Mouse (Mus musculus): Measurements from ENCODE around the gene Rora. TPM values are rescaled to one million over a fixed set of nuclear protein-coding genes. Genes with fewer than 3 reads are reported as not detected.

Rora gene
- polyA plus RNA-seq, 1 experiment from 2014 or later, result 12.3 TPM

GRCm38 (mm10) chr9:68782604-68783003 lies 129.0 kb downstream of the Rora start:
- Histone ChIP-seq H3K9me3 (ENCODE audit: control insufficient read depth, low read length) (no peaks in the 10 kb centered on the region), H3K36me3 (ENCODE audit: control insufficient read depth, insufficient read depth, low read length) (no peaks in the 10 kb centered on the region), H3K9ac (ENCODE audit: low read depth, low read length) (no peak overlapping the region), H3K4me1 (ENCODE audit: control insufficient read depth, insufficient read depth, low read length) (peaks cover 5% of the 10 kb centered on the region; the same call in 1 of the 2 replicates), H3K27me3 (replicated peaks; ENCODE audit: control insufficient read depth, insufficient read depth, low read length) (no peaks in the 10 kb centered on the region), H3K4me2 (ENCODE audit: low read depth, low read length) (no peak overlapping the region), H3K4me3 (ENCODE audit: low read depth, low read length) (no peak overlapping the region), H3K27ac (replicated peaks; ENCODE audit: low read depth, low read length) (no peak overlapping the region)
- no peak for DNase-seq (ENCODE audit: low spot score)
- no peak for ATAC-seq (ENCODE audit: low read depth)
- 76% methylated on average over 5 of the region's 5 CpGs for WGBS

- Histone ChIP-seq H3K4me3 (ENCODE audit: low read depth, low read length) (no peak overlapping the region), H3K27ac (replicated peaks; ENCODE audit: low read depth, low read length) (no peak overlapping the region), H3K27me3 (replicated peaks; ENCODE audit: control insufficient read depth, insufficient read depth, low read length) (no peaks in the 10 kb centered on the region), H3K4me1 (ENCODE audit: control insufficient read depth, insufficient read depth, low read length) (peaks cover 7% of the 10 kb centered on the region), H3K36me3 (ENCODE audit: control insufficient read depth, insufficient read depth, low read length) (no peaks in the 10 kb centered on the region), H3K9me3 (ENCODE audit: control insufficient read depth, low read length) (no peaks in the 10 kb centered on the region), H3K9ac (ENCODE audit: low read depth, low read length) (no peak overlapping the region), H3K4me2 (ENCODE audit: low read depth, low read length) (no peak overlapping the region)
- 57% methylated on average over 4 of the region's 5 CpGs for WGBS
- DNase-seq (ENCODE audit: low spot score) (no peak), ATAC-seq (ENCODE audit: low read depth) (no peak)
Measured at GRCm38 (mm10) chr9:68783246-68783645, 129.7 kb downstream of the Rora start.

GRCm38 (mm10) chr9:68786614-68787293 lies 133.2 kb downstream of the Rora start:
- no peak overlapping the region for H3K4me3 ChIP-seq (ENCODE audit: low read depth, low read length)
- no peaks in the 10 kb centered on the region for H3K36me3 ChIP-seq (ENCODE audit: control insufficient read depth, insufficient read depth, low read length)
- peaks cover 18% of the 10 kb centered on the region for H3K4me1 ChIP-seq (ENCODE audit: control insufficient read depth, insufficient read depth, low read length)
- no peaks in the 10 kb centered on the region for H3K9me3 ChIP-seq (ENCODE audit: control insufficient read depth, low read length)
- no peak overlapping the region for H3K27ac ChIP-seq (replicated peaks; ENCODE audit: low read depth, low read length)
- ATAC-seq (ENCODE audit: low read depth), result no peak
- 77% methylated on average over 8 of the region's 8 CpGs for WGBS
- no peak overlapping the region for H3K4me2 ChIP-seq (ENCODE audit: low read depth, low read length)
- no peak overlapping the region for H3K9ac ChIP-seq (ENCODE audit: low read depth, low read length)
- H3K27me3 ChIP-seq (replicated peaks; ENCODE audit: control insufficient read depth, insufficient read depth, low read length), result no peaks in the 10 kb centered on the region
- no peak for DNase-seq (ENCODE audit: low spot score)

- no peak overlapping the region for H3K4me3 ChIP-seq (ENCODE audit: low read depth, low read length)
- H3K4me2 ChIP-seq (ENCODE audit: low read depth, low read length), result no peak overlapping the region
- no peak overlapping the region for H3K9ac ChIP-seq (ENCODE audit: low read depth, low read length)
- ATAC-seq (ENCODE audit: low read depth) (no peak), DNase-seq (ENCODE audit: low spot score) (no peak)
- no peaks in the 10 kb centered on the region for H3K27me3 ChIP-seq (replicated peaks; ENCODE audit: control insufficient read depth, insufficient read depth, low read length)
- no peak overlapping the region for H3K27ac ChIP-seq (replicated peaks; ENCODE audit: low read depth, low read length)
- no peaks in the 10 kb centered on the region for H3K9me3 ChIP-seq (ENCODE audit: control insufficient read depth, low read length)
- no peaks in the 10 kb centered on the region for H3K36me3 ChIP-seq (ENCODE audit: control insufficient read depth, insufficient read depth, low read length)
- 84% methylated on average over 2 of the region's 2 CpGs for WGBS
- peaks cover 24% of the 10 kb centered on the region for H3K4me1 ChIP-seq (ENCODE audit: control insufficient read depth, insufficient read depth, low read length)
Measured at GRCm38 (mm10) chr9:68787665-68788064, 134.1 kb downstream of the Rora start.

- WGBS, result 35% methylated on average over 4 of the region's 4 CpGs
- ATAC-seq (ENCODE audit: low read depth), result peak; percentile 41; the same call in 1 of the 2 replicates
- Histone ChIP-seq H3K36me3 (ENCODE audit: control insufficient read depth, insufficient read depth, low read length) (no peaks in the 10 kb centered on the region), H3K9me3 (ENCODE audit: control insufficient read depth, low read length) (no peaks in the 10 kb centered on the region), H3K9ac (ENCODE audit: low read depth, low read length) (no peak overlapping the region), H3K27me3 (replicated peaks; ENCODE audit: control insufficient read depth, insufficient read depth, low read length) (no peaks in the 10 kb centered on the region), H3K4me2 (ENCODE audit: low read depth, low read length) (no peak overlapping the region), H3K27ac (replicated peaks; ENCODE audit: low read depth, low read length) (no peak overlapping the region), H3K4me3 (ENCODE audit: low read depth, low read length) (no peak overlapping the region), H3K4me1 (ENCODE audit: control insufficient read depth, insufficient read depth, low read length) (peaks cover 33% of the 10 kb centered on the region)
- DNase-seq (ENCODE audit: low spot score), result peak; percentile 83
Measured at GRCm38 (mm10) chr9:68790922-68791321, 137.3 kb downstream of the Rora start.

GRCm38 (mm10) chr9:68791982-68792540 lies 138.5 kb downstream of the Rora start:
- H3K27ac ChIP-seq (replicated peaks; ENCODE audit: low read depth, low read length), result no peak overlapping the region
- ATAC-seq (ENCODE audit: low read depth), result no peak
- H3K4me2 ChIP-seq (ENCODE audit: low read depth, low read length), result peak overlapping the region; percentile 37
- H3K4me3 ChIP-seq (ENCODE audit: low read depth, low read length), result no peak overlapping the region
- no peaks in the 10 kb centered on the region for H3K27me3 ChIP-seq (replicated peaks; ENCODE audit: control insufficient read depth, insufficient read depth, low read length)
- peaks cover 41% of the 10 kb centered on the region for H3K4me1 ChIP-seq (ENCODE audit: control insufficient read depth, insufficient read depth, low read length)
- no peak overlapping the region for H3K9ac ChIP-seq (ENCODE audit: low read depth, low read length)
- no peak for DNase-seq (ENCODE audit: low spot score)
- no peaks in the 10 kb centered on the region for H3K9me3 ChIP-seq (ENCODE audit: control insufficient read depth, low read length)
- H3K36me3 ChIP-seq (ENCODE audit: control insufficient read depth, insufficient read depth, low read length), result no peaks in the 10 kb centered on the region
- WGBS, result 65% methylated on average over 16 of the region's 16 CpGs

GRCm38 (mm10) chr9:68795314-68795713 lies 141.7 kb downstream of the Rora start:
- WGBS, result 62% methylated on average over 13 of the region's 13 CpGs
- H3K4me2 ChIP-seq (ENCODE audit: low read depth, low read length), result no peak overlapping the region
- DNase-seq (ENCODE audit: low spot score) (peak; percentile 40), ATAC-seq (ENCODE audit: low read depth) (no peak)
- no peak overlapping the region for H3K9ac ChIP-seq (ENCODE audit: low read depth, low read length)
- no peak overlapping the region for H3K4me3 ChIP-seq (ENCODE audit: low read depth, low read length)
- no peaks in the 10 kb centered on the region for H3K9me3 ChIP-seq (ENCODE audit: control insufficient read depth, low read length)
- H3K36me3 ChIP-seq (ENCODE audit: control insufficient read depth, insufficient read depth, low read length), result no peaks in the 10 kb centered on the region
- H3K27ac ChIP-seq (replicated peaks; ENCODE audit: low read depth, low read length), result peak overlapping the region; percentile 17
- H3K27me3 ChIP-seq (replicated peaks; ENCODE audit: control insufficient read depth, insufficient read depth, low read length), result no peaks in the 10 kb centered on the region
- peaks cover 36% of the 10 kb centered on the region for H3K4me1 ChIP-seq (ENCODE audit: control insufficient read depth, insufficient read depth, low read length)

DNA sequence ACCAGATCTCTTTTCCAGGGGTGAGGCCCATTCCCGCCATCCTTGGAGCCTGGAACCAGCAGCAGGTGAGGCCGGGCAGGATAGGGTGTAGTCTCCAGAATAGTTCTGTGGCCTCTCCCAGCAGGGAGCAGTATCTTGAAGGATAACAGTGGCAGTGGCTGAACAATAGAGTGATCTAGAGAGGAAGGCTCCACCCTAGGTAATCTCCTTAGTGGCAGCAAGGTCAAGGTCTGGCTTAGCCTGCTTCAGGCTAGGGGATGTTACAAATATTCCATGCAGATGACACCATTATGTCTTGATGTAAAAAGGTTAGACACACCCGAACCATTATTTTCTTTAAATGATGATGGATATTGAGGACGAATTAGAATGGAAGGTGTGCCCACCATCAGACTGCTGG lies 144.6 kb downstream of the Rora start:
- no peaks in the 10 kb centered on the region for H3K27me3 ChIP-seq (replicated peaks; ENCODE audit: control insufficient read depth, insufficient read depth, low read length)
- H3K9ac ChIP-seq (ENCODE audit: low read depth, low read length), result no peak overlapping the region
- H3K4me2 ChIP-seq (ENCODE audit: low read depth, low read length), result no peak overlapping the region
- no peak overlapping the region for H3K27ac ChIP-seq (replicated peaks; ENCODE audit: low read depth, low read length)
- H3K4me3 ChIP-seq (ENCODE audit: low read depth, low read length), result no peak overlapping the region
- peaks cover 17% of the 10 kb centered on the region for H3K4me1 ChIP-seq (ENCODE audit: control insufficient read depth, insufficient read depth, low read length)
- ATAC-seq (ENCODE audit: low read depth) (no peak), DNase-seq (ENCODE audit: low spot score) (no peak)
- 85% methylated on average over 4 of the region's 4 CpGs for WGBS
- no peaks in the 10 kb centered on the region for H3K36me3 ChIP-seq (ENCODE audit: control insufficient read depth, insufficient read depth, low read length)
- H3K9me3 ChIP-seq (ENCODE audit: control insufficient read depth, low read length), result no peaks in the 10 kb centered on the region

DNA sequence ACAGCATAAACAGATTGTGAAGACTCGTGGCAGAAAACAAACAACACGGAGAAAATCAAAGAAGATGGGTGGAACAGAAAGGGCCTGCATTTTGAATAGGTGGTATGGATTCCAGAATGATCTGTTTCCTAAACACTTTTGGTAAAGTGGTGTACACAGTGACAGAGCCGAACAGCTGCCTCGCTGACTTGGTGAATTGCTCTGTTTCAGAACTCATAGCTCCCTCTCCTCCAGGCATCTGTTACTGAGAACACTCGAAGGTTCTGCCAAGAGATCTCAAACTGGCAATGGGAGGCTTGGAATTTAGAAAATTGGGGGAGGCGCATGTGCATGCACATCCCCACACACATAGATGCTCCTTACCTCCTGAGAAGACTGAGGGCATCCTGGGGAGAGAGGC lies 145.5 kb downstream of the Rora start:
- Histone ChIP-seq H3K9me3 (ENCODE audit: control insufficient read depth, low read length) (no peaks in the 10 kb centered on the region), H3K4me3 (ENCODE audit: low read depth, low read length) (no peak overlapping the region), H3K4me1 (ENCODE audit: control insufficient read depth, insufficient read depth, low read length) (peaks cover 17% of the 10 kb centered on the region), H3K9ac (ENCODE audit: low read depth, low read length) (no peak overlapping the region), H3K4me2 (ENCODE audit: low read depth, low read length) (no peak overlapping the region), H3K36me3 (ENCODE audit: control insufficient read depth, insufficient read depth, low read length) (no peaks in the 10 kb centered on the region), H3K27ac (replicated peaks; ENCODE audit: low read depth, low read length) (no peak overlapping the region), H3K27me3 (replicated peaks; ENCODE audit: control insufficient read depth, insufficient read depth, low read length) (no peaks in the 10 kb centered on the region)
- WGBS, result 72% methylated on average over 6 of the region's 6 CpGs
- DNase-seq (ENCODE audit: low spot score) (peak; percentile 29), ATAC-seq (ENCODE audit: low read depth) (no peak)
